Mouse (Mus musculus) C2C12 (cell line): ENCODE results near the gene Ccl26.
"Not testable (repeated sequence)": the region's sequence is repeated elsewhere in the genome, so short reads cannot be mapped to it uniquely, and the experiment has no call there.

ENCODE experiments used
- CEBPB ChIP-seq: IDR thresholded peaks from one replicate; pipeline ENCODE4 v1.6.1; 2011; ENCODE audit warnings: low read depth, mild to moderate bottlenecking, control low read depth, moderate library complexity
- CTCF ChIP-seq: IDR thresholded peaks from one replicate; pipeline ENCODE4 v1.5.1; 2011; ENCODE audit not compliant: control insufficient read depth, insufficient read depth, insufficient read length
- FOSL1 ChIP-seq: IDR thresholded peaks from one replicate; pipeline ENCODE4 v1.8.0; 2011; ENCODE audit warnings: mild to moderate bottlenecking, low read length; ENCODE audit not compliant: poor library complexity, insufficient read depth, severe bottlenecking
- MAX ChIP-seq: IDR thresholded peaks from one replicate; pipeline ENCODE4 v1.6.1; 2011; ENCODE audit warnings: mild to moderate bottlenecking, control low read depth
- MYOD1 ChIP-seq: IDR thresholded peaks from one replicate; pipeline ENCODE4 v1.6.1; 2011; ENCODE audit warnings: low read depth; ENCODE audit not compliant: control insufficient read depth, insufficient read length
- MYOG ChIP-seq: IDR thresholded peaks from one replicate; pipeline ENCODE4 v1.6.1; 2011; ENCODE audit not compliant: control insufficient read depth, insufficient read length; ENCODE audit errors: extremely low read depth
- USF1 ChIP-seq: IDR thresholded peaks from one replicate; pipeline ENCODE4 v1.6.1; 2011; ENCODE audit warnings: low read depth, mild to moderate bottlenecking, control low read depth, moderate library complexity

DNA sequence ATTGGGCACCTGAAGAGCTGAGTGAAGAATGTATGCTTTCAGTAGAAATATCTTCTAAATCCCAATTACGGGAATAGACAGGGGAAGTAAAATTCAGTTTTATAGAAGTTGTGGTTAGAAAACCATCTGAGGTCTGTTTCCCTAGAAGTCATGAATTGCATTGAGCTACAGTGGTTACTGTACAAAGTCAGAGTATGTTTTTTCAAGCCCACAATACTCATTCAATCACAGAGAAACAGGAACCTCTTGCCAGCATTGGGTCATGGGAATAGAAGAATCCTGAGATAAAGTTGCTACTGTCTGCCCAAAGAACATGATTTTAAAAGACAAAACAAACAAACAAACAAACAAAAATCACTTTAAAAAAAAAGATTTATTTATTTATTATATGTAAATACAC, 43.3 kb upstream of the Ccl26 start:
- TF ChIP-seq CTCF, MAX, USF1, MYOG, CEBPB, MYOD1, FOSL1: not testable (repeated sequence)
